Mouse (Mus musculus) myocyte (in vitro differentiated cells): ENCODE measurements at regions not wholly inside any gene's neighbourhood (a gene's known extent, or its start where the extent isn't known, plus 50 kb on each side); places are given as distances from the start of the nearest gene placed in this dataset.

Experiments used
- H3K27me3 ChIP-seq: one replicate; pipeline ENCODE4 v1.6.1; 2011; ENCODE audit not compliant: control insufficient read depth, insufficient read depth, insufficient read length
- H3K36me3 ChIP-seq: one replicate; pipeline ENCODE4 v1.6.1; 2011; ENCODE audit not compliant: control insufficient read depth, insufficient read depth
- H3K4me2 ChIP-seq: one replicate; pipeline ENCODE4 v1.6.1; 2011; ENCODE audit warnings: low read depth, control low read depth
- H3K4me3 ChIP-seq: one replicate; pipeline ENCODE4 v1.5.1; 2011; ENCODE audit warnings: mild to moderate bottlenecking, control low read depth, moderate library complexity
- H3K79me2 ChIP-seq: one replicate; pipeline ENCODE4 v1.6.1; 2011; ENCODE audit not compliant: control insufficient read depth, insufficient read depth
- H3ac ChIP-seq: one replicate; pipeline ENCODE4 v1.6.1; 2011; ENCODE audit not compliant: control insufficient read depth, insufficient read length
- CEBPB ChIP-seq: IDR thresholded peaks from 2 replicates; pipeline ENCODE4 v1.6.1; 2011; ENCODE audit warnings: mild to moderate bottlenecking, moderate library complexity; ENCODE audit not compliant: poor library complexity, insufficient read depth, severe bottlenecking
- E2F4 ChIP-seq: IDR thresholded peaks from one replicate; pipeline ENCODE4 v1.6.1; 2011; ENCODE audit warnings: mild to moderate bottlenecking, control low read depth, moderate library complexity; ENCODE audit not compliant: insufficient read depth
- MAX ChIP-seq: IDR thresholded peaks from one replicate; pipeline ENCODE4 v1.6.1; 2011; ENCODE audit warnings: low read depth, mild to moderate bottlenecking, control low read depth
- MYOD1 ChIP-seq, 3 experiments: IDR thresholded peaks; one replicate each; pipeline ENCODE4 v1.6.1; 2011; ENCODE audit warnings: control low read depth in 2 of 3, low read depth in 2 of 3, mild to moderate bottlenecking in 2 of 3, moderate library complexity in 1 of 3; ENCODE audit not compliant: insufficient read length in 2 of 3, control insufficient read depth in 1 of 3
- MYOG ChIP-seq, 3 experiments: IDR thresholded peaks; one replicate each; pipeline ENCODE4 v1.6.1; 2011; ENCODE audit warnings: control low read depth in 2 of 3, low read depth in 2 of 3, mild to moderate bottlenecking in 2 of 3; ENCODE audit not compliant: insufficient read length in 2 of 3, control insufficient read depth in 1 of 3, insufficient read depth in 1 of 3
- POLR2A ChIP-seq: IDR thresholded peaks from one replicate; pipeline ENCODE4 v1.6.1; 2011; ENCODE audit warnings: low read depth, mild to moderate bottlenecking, control low read depth, moderate library complexity; ENCODE audit not compliant: insufficient read length
- POLR2AphosphoS2 ChIP-seq: IDR thresholded peaks from one replicate; pipeline ENCODE4 v1.6.1; 2011; ENCODE audit warnings: low read depth, control low read depth; ENCODE audit not compliant: insufficient read length
- REST ChIP-seq: IDR thresholded peaks from one replicate; pipeline ENCODE4 v1.6.1; 2011; ENCODE audit warnings: mild to moderate bottlenecking, control low read depth, moderate library complexity; ENCODE audit not compliant: insufficient read depth, insufficient read length
- SRF ChIP-seq: IDR thresholded peaks from one replicate; pipeline ENCODE4 v1.6.1; 2011; ENCODE audit warnings: low read depth; ENCODE audit not compliant: control insufficient read depth, insufficient read length
- TCF12 ChIP-seq: IDR thresholded peaks from one replicate; pipeline ENCODE4 v1.6.1; 2011; ENCODE audit warnings: mild to moderate bottlenecking, control low read depth; ENCODE audit not compliant: poor library complexity, insufficient read depth, severe bottlenecking
- TCF3 ChIP-seq: IDR thresholded peaks from one replicate; pipeline ENCODE4 v1.6.1; 2011; ENCODE audit warnings: low read depth, control low read depth; ENCODE audit not compliant: insufficient read length
- USF1 ChIP-seq: IDR thresholded peaks from one replicate; pipeline ENCODE4 v1.6.1; 2011; ENCODE audit warnings: low read depth, mild to moderate bottlenecking, control low read depth, moderate library complexity

DNA sequence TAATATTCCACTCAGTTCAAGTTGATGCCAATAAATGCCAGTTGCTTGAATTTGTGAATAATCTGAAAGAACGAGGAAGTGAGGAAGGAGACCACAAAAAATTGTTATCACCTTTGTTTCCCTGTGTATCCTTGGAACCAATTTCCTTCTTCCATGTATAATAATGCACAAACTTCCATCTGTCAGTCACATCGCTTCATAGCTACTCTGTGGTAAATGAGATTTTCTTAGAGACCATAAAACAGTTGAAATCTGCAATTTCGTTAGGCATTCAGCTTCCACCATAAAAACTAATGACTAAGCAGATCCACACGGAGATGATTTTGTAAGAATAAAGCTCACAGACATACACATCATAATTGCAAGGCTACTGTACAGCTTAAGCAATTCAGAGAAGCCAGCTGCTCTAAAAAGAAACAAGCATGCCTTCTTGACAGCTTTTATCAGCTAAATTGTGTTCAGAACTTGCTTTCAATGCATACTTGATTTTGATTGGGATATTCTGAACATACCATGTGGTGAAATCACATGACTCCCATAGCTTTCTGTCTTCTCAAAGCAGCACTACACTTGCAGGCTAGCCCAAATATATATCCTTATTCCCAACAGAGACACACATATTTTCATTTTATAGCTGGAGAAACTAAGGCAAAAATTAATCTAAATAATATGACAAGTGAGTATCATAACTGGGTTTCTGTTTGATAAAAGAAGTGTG lies 232.3 kb upstream of the Dlgap1 start:
- Histone ChIP-seq H3K4me3 (no peak overlapping the region), H3K4me2 (no peak overlapping the region), H3K79me2 (no peaks in the 10 kb centered on the region), H3K27me3 (no peaks in the 10 kb centered on the region), H3ac (no peak overlapping the region), H3K36me3 (no peaks in the 10 kb centered on the region)
- TF ChIP-seq SRF (no peak), MYOD1 (IDR thresholded peaks at IDR 0.05; ENCODE audit: control insufficient read depth in 1 of 3, insufficient read length in 2 of 3, low read depth in 2 of 3) (no peak), REST (no peak), POLR2AphosphoS2 (no peak), CEBPB (no peak), TCF3 (no peak), MYOG (IDR thresholded peaks at IDR 0.05; ENCODE audit: control insufficient read depth in 1 of 3, insufficient read depth in 1 of 3, insufficient read length in 2 of 3, low read depth in 2 of 3) (no peak), TCF12 (no peak), E2F4 (no peak), USF1 (no peak), MAX (no peak), POLR2A (no peak)

DNA sequence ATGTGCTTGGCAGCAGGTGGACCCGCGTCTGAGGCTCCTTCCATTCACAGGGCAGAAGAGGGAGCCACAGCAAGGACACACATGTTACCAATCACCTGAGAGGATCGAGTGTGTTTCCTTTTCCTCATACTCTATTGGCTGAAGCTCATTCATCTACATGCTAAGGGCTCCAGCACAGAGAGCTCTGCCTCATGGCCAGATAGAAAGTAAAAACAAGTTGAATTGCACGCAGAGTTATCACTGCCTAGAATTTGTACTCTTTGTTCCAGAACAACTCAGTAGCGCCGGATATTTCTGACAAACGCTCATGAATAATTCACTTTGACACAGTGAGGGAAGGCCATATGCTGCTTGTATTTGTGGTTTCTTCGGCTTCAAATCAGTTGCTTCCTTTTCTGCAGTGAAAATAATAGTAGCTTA lies 199.9 kb upstream of the Dlgap1 start:
- no peak for TF ChIP-seq USF1
- no peak for TF ChIP-seq SRF
- no peak for TF ChIP-seq TCF3
- TF ChIP-seq TCF12 = no peak
- no peak for TF ChIP-seq MYOG (IDR thresholded peaks at IDR 0.05; ENCODE audit: control insufficient read depth in 1 of 3, insufficient read depth in 1 of 3, insufficient read length in 2 of 3, low read depth in 2 of 3)
- TF ChIP-seq POLR2A = no peak
- TF ChIP-seq CEBPB = no peak
- TF ChIP-seq MAX = no peak
- no peak for TF ChIP-seq POLR2AphosphoS2
- TF ChIP-seq REST = no peak
- TF ChIP-seq MYOD1 (IDR thresholded peaks at IDR 0.05; ENCODE audit: control insufficient read depth in 1 of 3, insufficient read length in 2 of 3, low read depth in 2 of 3) = no peak
- no peak for TF ChIP-seq E2F4
- H3K4me2 ChIP-seq = no peak overlapping the region
- H3K4me3 ChIP-seq = no peak overlapping the region
- no peaks in the 10 kb centered on the region for H3K27me3 ChIP-seq
- H3K36me3 ChIP-seq = no peaks in the 10 kb centered on the region
- H3ac ChIP-seq = no peak overlapping the region
- H3K79me2 ChIP-seq = no peaks in the 10 kb centered on the region

DNA sequence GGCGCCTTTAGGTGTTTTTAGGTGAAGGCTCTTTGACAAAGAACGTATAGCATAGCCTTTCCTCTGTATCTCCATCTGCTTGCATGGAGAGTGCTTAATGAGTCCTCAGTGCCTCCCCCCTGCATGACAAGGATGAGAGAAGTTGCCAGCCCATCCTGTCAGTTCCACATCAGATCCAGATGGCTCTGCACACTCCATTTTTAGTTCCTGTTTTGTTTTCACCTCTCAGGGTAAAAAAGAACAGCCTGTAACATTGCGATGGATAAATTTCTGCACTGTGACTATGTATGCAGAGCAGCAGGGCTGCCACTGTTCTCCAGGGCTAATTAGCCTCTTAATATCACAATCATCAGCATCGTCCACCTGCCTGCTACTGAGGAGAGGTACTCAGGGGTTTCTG lies 198.8 kb upstream of the Dlgap1 start:
- Histone ChIP-seq H3K79me2 (no peaks in the 10 kb centered on the region), H3K4me2 (no peak overlapping the region), H3K4me3 (no peak overlapping the region), H3ac (no peak overlapping the region), H3K36me3 (no peaks in the 10 kb centered on the region), H3K27me3 (no peaks in the 10 kb centered on the region)
- TF ChIP-seq SRF (no peak), USF1 (no peak), TCF12 (no peak), POLR2A (no peak), E2F4 (no peak), CEBPB (no peak), MYOG (IDR thresholded peaks at IDR 0.05; ENCODE audit: control insufficient read depth in 1 of 3, insufficient read depth in 1 of 3, insufficient read length in 2 of 3, low read depth in 2 of 3) (no peak)

DNA sequence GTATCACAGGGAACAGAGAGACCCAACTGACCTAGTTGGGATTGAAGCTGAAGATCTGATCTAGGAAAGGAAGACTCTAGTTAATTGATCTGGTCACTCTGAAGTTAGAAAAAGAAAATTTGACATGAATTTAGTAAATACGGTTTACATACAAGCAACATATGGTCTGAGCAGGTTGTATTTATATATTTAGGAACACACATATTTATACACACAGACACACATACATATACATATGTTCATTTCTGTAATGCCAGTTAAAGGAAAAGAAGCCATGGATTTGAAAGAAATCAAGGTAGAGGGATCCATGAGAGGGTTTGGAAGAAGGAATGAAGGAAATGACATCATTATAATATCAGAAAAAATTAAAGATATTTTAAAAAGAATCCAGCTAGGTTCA lies 187.7 kb upstream of the Dlgap1 start:
- no peak overlapping the region for H3ac ChIP-seq
- H3K27me3 ChIP-seq = no peaks in the 10 kb centered on the region
- no peaks in the 10 kb centered on the region for H3K36me3 ChIP-seq
- H3K79me2 ChIP-seq = no peaks in the 10 kb centered on the region
- TF ChIP-seq MAX (no peak), REST (no peak), SRF (no peak), MYOD1 (IDR thresholded peaks at IDR 0.05; ENCODE audit: control insufficient read depth in 1 of 3, insufficient read length in 2 of 3, low read depth in 2 of 3) (no peak), TCF3 (no peak), USF1 (no peak), CEBPB (no peak), POLR2AphosphoS2 (no peak), TCF12 (no peak), POLR2A (no peak), MYOG (IDR thresholded peaks at IDR 0.05; ENCODE audit: control insufficient read depth in 1 of 3, insufficient read depth in 1 of 3, insufficient read length in 2 of 3, low read depth in 2 of 3) (no peak), E2F4 (no peak)
- no peak overlapping the region for H3K4me3 ChIP-seq
- no peak overlapping the region for H3K4me2 ChIP-seq

DNA sequence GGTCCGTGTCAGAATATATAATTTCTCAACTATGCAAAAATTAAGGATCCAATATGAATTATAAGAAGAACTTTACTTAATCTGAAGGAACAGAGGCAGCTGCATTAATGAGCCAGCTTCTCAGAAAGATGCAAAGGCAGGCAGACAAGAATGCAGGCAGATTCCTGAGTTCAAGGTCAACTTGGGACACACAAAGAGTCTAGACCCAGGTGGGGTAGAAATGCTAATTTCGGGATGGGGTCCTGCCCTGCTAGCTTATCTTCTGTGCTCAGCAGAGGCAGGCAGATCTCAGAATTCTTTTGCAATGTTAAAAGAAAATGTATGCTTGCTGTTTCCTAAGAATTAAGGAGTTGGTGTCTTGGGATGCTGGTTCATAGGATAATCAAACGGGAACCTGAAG lies 181.9 kb upstream of the Dlgap1 start:
- Histone ChIP-seq H3K27me3 (no peaks in the 10 kb centered on the region), H3K4me2 (no peak overlapping the region), H3ac (no peak overlapping the region), H3K79me2 (no peaks in the 10 kb centered on the region), H3K36me3 (no peaks in the 10 kb centered on the region), H3K4me3 (no peak overlapping the region)
- no peak for TF ChIP-seq TCF3
- TF ChIP-seq USF1 = no peak
- TF ChIP-seq SRF = no peak
- TF ChIP-seq MAX = no peak
- no peak for TF ChIP-seq TCF12
- TF ChIP-seq POLR2A = no peak
- no peak for TF ChIP-seq POLR2AphosphoS2
- no peak for TF ChIP-seq CEBPB
- no peak for TF ChIP-seq REST
- TF ChIP-seq E2F4 = no peak
- no peak for TF ChIP-seq MYOG (IDR thresholded peaks at IDR 0.05; ENCODE audit: control insufficient read depth in 1 of 3, insufficient read depth in 1 of 3, insufficient read length in 2 of 3, low read depth in 2 of 3)
- TF ChIP-seq MYOD1 (IDR thresholded peaks at IDR 0.05; ENCODE audit: control insufficient read depth in 1 of 3, insufficient read length in 2 of 3, low read depth in 2 of 3) = no peak
